Mouse (Mus musculus): ENCODE results near the gene Exoc4. TPM values are rescaled to one million over a fixed set of nuclear protein-coding genes. Genes with fewer than 3 reads are reported as not detected.

Exoc4 gene
- polyA plus RNA-seq, 1 experiment from 2014 or later: 59.2 TPM

DNA sequence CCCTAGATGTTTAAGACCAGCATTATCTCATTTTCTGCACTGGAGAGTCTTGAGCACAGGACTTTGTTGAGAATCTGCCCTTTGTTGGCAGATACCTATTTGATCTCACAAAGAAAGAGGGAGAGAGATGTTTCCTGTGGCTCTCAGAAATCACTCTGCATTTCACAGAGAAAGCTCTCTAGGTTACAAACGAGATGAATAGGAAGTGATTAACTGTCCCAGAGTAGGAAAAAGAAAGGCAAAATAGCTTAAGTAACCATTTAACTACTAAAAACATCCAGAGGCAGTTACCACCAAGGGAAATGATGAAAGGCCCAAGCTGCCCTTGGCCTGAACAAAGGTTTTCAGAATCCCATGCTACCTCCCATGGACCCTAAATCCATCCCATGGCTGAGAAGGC is 754.1 kb downstream of the Exoc4 start:
- no peak overlapping the region for H3K9ac ChIP-seq (replicated peaks)
- peaks cover 7% of the 10 kb centered on the region; the same call in 1 of the 2 replicates for H3K4me1 ChIP-seq
- H3K4me2 ChIP-seq (replicated peaks): no peak overlapping the region
- no peaks in the 10 kb centered on the region for H3K9me3 ChIP-seq
- no peak overlapping the region for H3K4me3 ChIP-seq
- no peak for ATAC-seq (ENCODE audit: low FRiP score, low read depth)
- no peaks in the 10 kb centered on the region for H3K36me3 ChIP-seq
- WGBS: 17% methylated on average over 1 of the region's 1 CpGs
- no peaks in the 10 kb centered on the region for H3K27me3 ChIP-seq
- no peak overlapping the region for H3K27ac ChIP-seq (replicated peaks)

DNA sequence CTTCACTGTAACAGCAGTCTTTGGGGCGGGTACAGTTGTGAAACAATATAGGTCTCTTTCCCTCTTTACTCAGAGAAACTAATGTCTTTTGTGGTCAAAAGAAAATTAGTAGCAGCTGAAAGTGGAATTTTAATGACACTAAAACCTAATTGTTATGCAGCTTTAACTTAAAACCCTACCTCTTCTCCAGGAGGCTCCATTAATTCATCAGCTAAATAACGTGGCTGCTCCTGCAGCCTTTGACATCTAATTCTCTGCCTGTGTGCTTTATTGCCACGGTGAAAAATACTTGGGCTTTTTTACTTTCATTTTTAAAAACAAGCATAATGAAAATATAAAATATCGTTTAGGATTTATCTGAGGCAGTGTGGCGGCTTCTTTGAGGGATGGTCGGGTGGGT is 764.6 kb downstream of the Exoc4 start:
- no peak overlapping the region for H3K4me2 ChIP-seq (replicated peaks)
- no peaks in the 10 kb centered on the region for H3K27me3 ChIP-seq
- WGBS: 72% methylated on average over 6 of the region's 6 CpGs
- 0 out of 2 replicates have a peak, but pooled peaks cover 3% of the 10 kb centered on the region for H3K4me1 ChIP-seq
- no peak overlapping the region for H3K9ac ChIP-seq (replicated peaks)
- no peak overlapping the region for H3K4me3 ChIP-seq
- H3K9me3 ChIP-seq: no peaks in the 10 kb centered on the region
- H3K36me3 ChIP-seq: no peaks in the 10 kb centered on the region
- ATAC-seq (ENCODE audit: low FRiP score, low read depth): no peak
- no peak overlapping the region for H3K27ac ChIP-seq (replicated peaks)

Other genes starting within 250 kb of the Exoc4 start
- 118 and 120 TPM in 2 replicates for gene Chchd3, start 188.8 kb upstream of the Exoc4 start, polyA plus RNA-seq (2016; fragmentation: Nextera tagmentation; extraction: Ambion mirVana)

All from midbrain, embryonic 12.5 days (tissue).